Mouse (Mus musculus) CH12.LX (cell line): Measurements from ENCODE around the gene Bcl10. TPM values are rescaled to one million over a fixed set of nuclear protein-coding genes. Genes with fewer than 3 reads are reported as not detected.

Experiments
- DNase-seq: peaks from one replicate; pipeline ENCODE4 v3.0.0-alpha.2; 2013; ENCODE audit errors: extremely low read depth
- H3K27ac ChIP-seq: 2 replicates; pipeline ENCODE4 v1.5.1; 2012; ENCODE audit warnings: low read depth, mild to moderate bottlenecking, control low read depth, moderate library complexity; ENCODE audit not compliant: insufficient read depth
- H3K27me3 ChIP-seq: replicated peaks from 2 replicates; pipeline ENCODE3; 2012; ENCODE audit warnings: inconsistent platforms
- H3K36me3 ChIP-seq, 2 experiments: replicated peaks in 1 of 2; 2 replicates each; pipeline versions ENCODE3 to v1.6.1; 2012; ENCODE audit warnings: inconsistent platforms in 1 of 2, low read length in 1 of 2, mild to moderate bottlenecking in 1 of 2, mixed read lengths in 1 of 2, moderate library complexity in 1 of 2; ENCODE audit not compliant: control insufficient read depth in 1 of 2, insufficient read depth in 1 of 2
- H3K4me1 ChIP-seq, 2 experiments: 2 replicates each; pipeline ENCODE4 v1.6.1; 2012; ENCODE audit warnings: inconsistent platforms in 1 of 2, moderate library complexity in 1 of 2; ENCODE audit not compliant: insufficient read depth in 2 of 2, control insufficient read depth in 1 of 2
- H3K4me2 ChIP-seq: 2 replicates; pipeline ENCODE4 v1.6.1; 2012; ENCODE audit warnings: low read depth, mild to moderate bottlenecking, control low read depth; ENCODE audit not compliant: poor library complexity, insufficient read depth, severe bottlenecking
- H3K4me3 ChIP-seq, 3 experiments: fragments of 150-350 bp in 1 of 3; sonication (generic) in 1 of 3; replicated peaks in 1 of 3; 2 replicates each; pipeline versions ENCODE3 to v1.5.1; 2011 to 2012; ENCODE audit warnings: low read depth in 2 of 3, low read length in 2 of 3, mild to moderate bottlenecking in 2 of 3, moderate library complexity in 2 of 3, control low read depth in 1 of 3, improper control_type of control experiment in 1 of 3, inconsistent platforms in 1 of 3, mixed read lengths in 1 of 3; ENCODE audit not compliant: poor library complexity in 1 of 3
- H3K79me2 ChIP-seq: replicated peaks from 2 replicates; pipeline ENCODE4 v1.6.1; 2012; ENCODE audit warnings: mild to moderate bottlenecking, moderate library complexity; ENCODE audit not compliant: control insufficient read depth, poor library complexity, insufficient read depth, severe bottlenecking; ENCODE audit errors: extremely low read depth
- H3K9ac ChIP-seq: 2 replicates; pipeline ENCODE4 v1.6.1; 2012; ENCODE audit warnings: low read depth, mild to moderate bottlenecking, control low read depth, moderate library complexity; ENCODE audit not compliant: insufficient read depth
- H3K9me3 ChIP-seq: replicated peaks from 2 replicates; pipeline ENCODE3; 2012; ENCODE audit warnings: low read length, inconsistent platforms, mixed read lengths
- BHLHE40 ChIP-seq: IDR thresholded peaks from 2 replicates; pipeline ENCODE4 v1.6.1; 2011; ENCODE audit warnings: mild to moderate bottlenecking, low read depth, low read length, improper control_type of control experiment
- CHD1 ChIP-seq: IDR thresholded peaks from 2 replicates; pipeline ENCODE4 v1.6.1; 2012; ENCODE audit warnings: low read depth, low read length, improper control_type of control experiment, inconsistent platforms
- CHD2 ChIP-seq: IDR thresholded peaks from 2 replicates; pipeline ENCODE4 v1.6.1; 2011; ENCODE audit warnings: low read length, improper control_type of control experiment
- E2F4 ChIP-seq: IDR thresholded peaks from 2 replicates; pipeline ENCODE4 v1.6.1; 2011; ENCODE audit warnings: low read depth, low read length, improper control_type of control experiment; ENCODE audit not compliant: insufficient replicate concordance
- EP300 ChIP-seq: IDR thresholded peaks from 2 replicates; pipeline ENCODE4 v1.6.1; 2011; ENCODE audit warnings: low read length, improper control_type of control experiment
- ETS1 ChIP-seq: conservative IDR thresholded peaks from 2 replicates; pipeline ENCODE4 v1.6.1; 2012; ENCODE audit warnings: low read depth, mild to moderate bottlenecking, inconsistent platforms, low read length, improper control_type of control experiment, moderate library complexity
- GABPA ChIP-seq: IDR thresholded peaks from 2 replicates; pipeline ENCODE4 v1.6.1; 2012; ENCODE audit warnings: low read depth, low read length, improper control_type of control experiment, inconsistent platforms; ENCODE audit not compliant: insufficient replicate concordance
- HCFC1 ChIP-seq: IDR thresholded peaks from 2 replicates; pipeline ENCODE4 v1.6.1; 2012; ENCODE audit warnings: low read depth, mild to moderate bottlenecking, inconsistent platforms, low read length, improper control_type of control experiment
- JUN ChIP-seq: IDR thresholded peaks from 2 replicates; pipeline ENCODE4 v1.6.1; 2011; ENCODE audit warnings: low read depth, mild to moderate bottlenecking, low read length, improper control_type of control experiment, moderate library complexity; ENCODE audit not compliant: insufficient read depth
- JUND ChIP-seq: conservative IDR thresholded peaks from 2 replicates; pipeline ENCODE4 v1.6.1; 2011; ENCODE audit warnings: low read depth, low read length, improper control_type of control experiment
- MAFK ChIP-seq: IDR thresholded peaks from 2 replicates; pipeline ENCODE4 v1.6.1; 2011; ENCODE audit warnings: low read length, improper control_type of control experiment; ENCODE audit not compliant: insufficient replicate concordance
- MAX ChIP-seq: IDR thresholded peaks from 2 replicates; pipeline ENCODE4 v1.6.1; 2011; ENCODE audit warnings: low read length, improper control_type of control experiment
- MEF2A ChIP-seq: IDR thresholded peaks from 2 replicates; pipeline ENCODE4 v1.6.1; 2014; ENCODE audit warnings: low read depth, mild to moderate bottlenecking, inconsistent platforms, low read length, improper control_type of control experiment, borderline replicate concordance
- MXI1 ChIP-seq: IDR thresholded peaks from 2 replicates; pipeline ENCODE4 v1.6.1; 2011; ENCODE audit warnings: mild to moderate bottlenecking, low read depth, low read length, improper control_type of control experiment
- MYC ChIP-seq: IDR thresholded peaks from 2 replicates; pipeline ENCODE4 v1.6.1; 2011; ENCODE audit warnings: low read depth, mild to moderate bottlenecking, improper control_type of control experiment, low read length
- NELFE ChIP-seq: IDR thresholded peaks from 2 replicates; pipeline ENCODE4 v1.6.1; 2011; ENCODE audit warnings: low read depth, low read length, improper control_type of control experiment
- PAX5 ChIP-seq: IDR thresholded peaks from 2 replicates; pipeline ENCODE4 v1.6.1; 2012; ENCODE audit warnings: low read length, inconsistent platforms, mixed read lengths
- POLR2AphosphoS2 ChIP-seq: IDR thresholded peaks from 2 replicates; pipeline ENCODE4 v1.6.1; 2011; ENCODE audit warnings: low read depth, low read length, improper control_type of control experiment
- RAD21 ChIP-seq: IDR thresholded peaks from 2 replicates; pipeline ENCODE4 v1.6.1; 2011; ENCODE audit warnings: low read depth, mild to moderate bottlenecking, low read length, improper control_type of control experiment, moderate library complexity
- SIN3A ChIP-seq: IDR thresholded peaks from 2 replicates; pipeline ENCODE4 v1.6.1; 2012; ENCODE audit warnings: low read length, improper control_type of control experiment, inconsistent platforms
- SMC3 ChIP-seq: IDR thresholded peaks from 2 replicates; pipeline ENCODE4 v1.6.1; 2011; ENCODE audit warnings: low read depth, low read length, improper control_type of control experiment
- TBP ChIP-seq: conservative IDR thresholded peaks from 2 replicates; pipeline ENCODE4 v1.6.1; 2011; ENCODE audit warnings: low read depth, low read length, improper control_type of control experiment
- TCF12 ChIP-seq: IDR thresholded peaks from 2 replicates; pipeline ENCODE4 v1.6.1; 2014; ENCODE audit warnings: low read depth, mild to moderate bottlenecking, inconsistent platforms, low read length, improper control_type of control experiment
- UBTF ChIP-seq: IDR thresholded peaks from 2 replicates; pipeline ENCODE4 v1.6.1; 2012; ENCODE audit warnings: low read depth, mild to moderate bottlenecking, inconsistent platforms, low read length, improper control_type of control experiment, moderate library complexity
- USF1 ChIP-seq: IDR thresholded peaks from 2 replicates; pipeline ENCODE4 v1.6.1; 2014; ENCODE audit warnings: low read depth, mild to moderate bottlenecking, inconsistent platforms, low read length, improper control_type of control experiment
- USF2 ChIP-seq: conservative IDR thresholded peaks from 2 replicates; pipeline ENCODE4 v1.6.1; 2011; ENCODE audit warnings: low read depth, low read length, improper control_type of control experiment
- ZC3H11A ChIP-seq: IDR thresholded peaks from 2 replicates; pipeline ENCODE4 v1.6.1; 2012; ENCODE audit warnings: low read depth, mild to moderate bottlenecking, inconsistent platforms, low read length, improper control_type of control experiment
- ZKSCAN1 ChIP-seq: IDR thresholded peaks from 2 replicates; pipeline ENCODE4 v1.6.1; 2012; ENCODE audit warnings: low read depth, inconsistent platforms, low read length, improper control_type of control experiment, borderline replicate concordance
- ZMIZ1 ChIP-seq: IDR thresholded peaks from 2 replicates; pipeline ENCODE4 v1.6.1; 2012; ENCODE audit warnings: low read depth, mild to moderate bottlenecking, inconsistent platforms, low read length, improper control_type of control experiment
- ZNF384 ChIP-seq: IDR thresholded peaks from 2 replicates; pipeline ENCODE4 v1.6.1; 2012; ENCODE audit warnings: low read depth, low read length, improper control_type of control experiment, inconsistent platforms
- dilution Hi-C: fragments of 300-500 bp; cut with MboI; formaldehyde crosslinking; loops from 2 replicates; pipeline ENCODE4 v1.14.3; 2020; ENCODE audit warnings: low sequenced_read_pairs; ENCODE audit not compliant: extremely low pct_unique_long_range_greater_than_20kb, extremely low pct_ligation_motif_present
- in situ Hi-C: fragments of 300-500 bp; cut with MboI; formaldehyde crosslinking; loops from 3 replicates; pipeline ENCODE4 v1.14.3; 2019; ENCODE audit warnings: low sequenced_read_pairs, low pct_ligation_motif_present, low pct_unique_long_range_greater_than_20kb, mixed read lengths
- polyA plus RNA-seq: library from polyadenylated mRNA; unstranded; fragments of >175 nt; gene quantifications from 2 replicates; pipeline ENCODE4 v1.2.1, GENCODE M21; 2012; ENCODE audit warnings: low read depth; ENCODE audit not compliant: insufficient read length
- total RNA-seq, 2 experiments: library from RNA; depleted of rRNA; stranded (reverse); fragments of 300-350 nt in 1 of 2; fragments of >200 nt in 1 of 2; gene quantifications; 2 replicates each; pipeline ENCODE4 v1.2.3; 2012 to 2014

The Bcl10 gene
- total and polyA plus RNA-seq, 3 experiments = 73.6 to 177 (median 103) TPM

DNA sequence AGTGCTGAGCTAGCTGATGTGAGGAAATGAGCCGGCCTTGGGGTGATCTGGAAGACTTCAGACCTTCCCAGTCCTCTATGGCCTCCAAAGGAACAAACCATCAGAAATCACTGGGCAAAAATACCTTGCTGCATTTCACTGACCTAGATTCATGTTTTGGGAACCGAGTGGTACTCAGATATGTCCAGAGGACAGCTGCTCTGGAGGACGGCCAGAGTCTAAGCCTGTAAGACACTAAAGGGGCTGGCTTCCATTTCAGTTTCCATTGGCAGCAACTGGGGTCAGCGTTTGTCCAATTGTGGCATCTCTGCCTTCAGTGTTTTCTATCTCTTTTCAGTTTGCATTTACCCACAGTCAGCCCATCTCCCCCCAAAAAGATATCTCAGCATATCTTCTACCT lies 48.5 kb upstream of the Bcl10 start:
- Histone ChIP-seq H3K27ac (no peak overlapping the region), H3K4me2 (no peak overlapping the region), H3K36me3 (no peaks in the 10 kb centered on the region), H3K9me3 (no peaks in the 10 kb centered on the region), H3K4me3 (no peak overlapping the region), H3K9ac (no peak overlapping the region), H3K79me2 (no peaks in the 10 kb centered on the region), H3K27me3 (no peaks in the 10 kb centered on the region), H3K4me1 (peaks cover 0 to 7% of the 10 kb centered on the region in 2 experiments; a peak in 2 of 4 replicates)
- DNase-seq = no peak
- in situ Hi-C loops = no loop called here
- dilution Hi-C loops = no loop called here
- TF ChIP-seq POLR2AphosphoS2 (no peak), UBTF (no peak), BHLHE40 (no peak), MEF2A (no peak), CHD1 (no peak), USF2 (no peak), HCFC1 (no peak), MAX (no peak), ETS1 (no peak), SIN3A (no peak), PAX5 (no peak), EP300 (no peak), E2F4 (no peak), ZMIZ1 (no peak), USF1 (no peak), JUN (no peak), NELFE (no peak)

DNA sequence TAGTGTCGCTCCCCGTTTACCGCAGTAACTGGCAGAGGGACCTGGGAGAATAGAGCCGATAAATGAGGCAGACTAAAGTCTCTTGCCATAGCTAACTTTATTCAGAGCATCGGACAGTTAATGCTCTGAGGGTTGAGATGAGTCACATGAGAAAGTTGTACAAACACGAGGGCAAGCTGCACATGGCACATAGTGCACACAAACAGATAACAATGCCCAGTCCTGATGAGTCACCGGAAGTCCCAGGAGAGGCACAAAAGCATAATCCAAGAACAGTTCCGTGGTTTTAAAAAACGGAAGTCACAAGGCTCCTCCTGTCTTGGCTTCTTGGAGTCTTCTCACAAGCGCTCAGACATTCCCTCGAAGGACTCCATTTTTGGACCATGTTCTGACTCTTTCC lies 46.5 kb upstream of the Bcl10 start:
- peaks cover 0 to 7% of the 10 kb centered on the region in 2 experiments; a peak in 2 of 4 replicates for H3K4me1 ChIP-seq
- dilution Hi-C loops = no loop called here
- H3K79me2 ChIP-seq = no peaks in the 10 kb centered on the region
- H3K36me3 ChIP-seq = no peaks in the 10 kb centered on the region
- H3K9ac ChIP-seq = no peak overlapping the region
- no peaks in the 10 kb centered on the region for H3K9me3 ChIP-seq
- no peaks in the 10 kb centered on the region for H3K27me3 ChIP-seq
- TF ChIP-seq USF1 (no peak), UBTF (no peak), GABPA (no peak), SMC3 (no peak), MAX (no peak), CHD1 (no peak), ETS1 (no peak), ZKSCAN1 (no peak), MAFK (no peak), ZNF384 (no peak), MXI1 (no peak), JUN (no peak), RAD21 (no peak), MYC (no peak), CHD2 (no peak), JUND (no peak), EP300 (no peak), TCF12 (no peak), ZC3H11A (no peak), TBP (no peak)
- TF ChIP-seq, all 38 proteins: peak for 0
- Histone ChIP-seq H3K4me3 (no peak overlapping the region), H3K27ac (no peak overlapping the region), H3K4me2 (no peak overlapping the region)
- DNase-seq = peak; percentile 12
- in situ Hi-C loops = no loop called here
